Mouse (Mus musculus): ENCODE measurements at regions not wholly inside any gene's neighbourhood (a gene's known extent, or its start where the extent isn't known, plus 50 kb on each side); places are given as distances from the start of the nearest gene placed in this dataset.

- TF ChIP-seq CTCF (IDR thresholded peaks at IDR 0.05; ENCODE audit: low read depth) = no peak
- TF ChIP-seq EP300 (IDR thresholded peaks at IDR 0.05; ENCODE audit: low read depth) = no peak
These were observed 208.8 kb upstream of the Mvb12b start for GRCm38 (mm10) chr2:34096561-34096960.

All from heart, postnatal 0 days (tissue).